Mouse (Mus musculus) kidney, postnatal 0 days (tissue): ENCODE measurements around the gene Mydgf. TPM values are rescaled to one million over a fixed set of nuclear protein-coding genes. Genes with fewer than 3 reads are reported as not detected.
A peak's percentile ranks its signal among the peaks of the same experiment; 100 is the strongest.

Experiments
- ATAC-seq: fragments of 200-750 bp; cut with Nextera tagmentation; replicated peaks from 2 replicates; pipeline ENCODE4 v1.8.0; 2017; ENCODE audit warnings: low read depth, moderate number of reproducible peaks, moderate TSS enrichment, moderate library complexity; ENCODE audit not compliant: low FRiP score
- DNase-seq: peaks from one replicate; pipeline ENCODE4 v3.0.0-alpha.2; 2016; ENCODE audit warnings: low spot score
- H3K27ac ChIP-seq: fragments of 300-500 bp; sonication (generic); 2 replicates; pipeline ENCODE4 v1.5.1; 2014; ENCODE audit warnings: mild to moderate bottlenecking
- H3K27me3 ChIP-seq: fragments of 300-500 bp; sonication (generic); 2 replicates; pipeline ENCODE4 v1.6.1; 2014; ENCODE audit warnings: low read length, mixed read lengths; ENCODE audit not compliant: insufficient read depth
- H3K36me3 ChIP-seq: fragments of 300-500 bp; sonication (generic); 2 replicates; pipeline ENCODE4 v1.6.1; 2014; ENCODE audit warnings: low read length, mixed read lengths; ENCODE audit not compliant: insufficient read depth
- H3K4me1 ChIP-seq: fragments of 300-500 bp; sonication (generic); replicated peaks from 2 replicates; pipeline ENCODE4 v1.6.1; 2014; ENCODE audit warnings: antibody characterized with exemption, low read length, mixed read lengths; ENCODE audit not compliant: insufficient read depth
- H3K4me2 ChIP-seq: fragments of 300-500 bp; sonication (generic); 2 replicates; pipeline ENCODE4 v1.6.1; 2014; ENCODE audit warnings: mild to moderate bottlenecking, low read length, moderate library complexity, mixed read lengths
- H3K4me3 ChIP-seq: fragments of 300-500 bp; sonication (generic); replicated peaks from 2 replicates; pipeline ENCODE4 v1.5.1; 2014; ENCODE audit warnings: low read depth, low read length
- H3K9ac ChIP-seq: fragments of 300-500 bp; sonication (generic); 2 replicates; pipeline ENCODE4 v1.6.1; 2014; ENCODE audit warnings: low read depth, low read length
- H3K9me3 ChIP-seq: fragments of 300-500 bp; sonication (generic); replicated peaks from 2 replicates; pipeline ENCODE4 v1.6.1; 2016; ENCODE audit warnings: low read length, inconsistent platforms, mixed read lengths
- CTCF ChIP-seq: IDR thresholded peaks from 2 replicates; pipeline ENCODE4 v1.5.1; 2016; ENCODE audit warnings: antibody characterized with exemption, low read depth, mild to moderate bottlenecking, moderate library complexity
- WGBS: fragments of 180-500 bp; shearing (Covaris S2); extraction: QIAGEN DNeasy Blood & Tissue Kit; methylation state at CpG from one replicate; pipeline ENCODE4 v1.1.7; 2014; 5-methylcytosine and 5-hydroxymethylcytosine counted together
- polyA plus RNA-seq: library from polyadenylated mRNA; unstranded; fragments of >200 nt; fragmentation: Nextera tagmentation; extraction: Ambion mirVana; gene quantifications from 2 replicates; pipeline ENCODE4 v1.2.1, GENCODE M21; 2015

The Mydgf gene
- polyA plus RNA-seq, 1 experiment from 2014 or later: 83.0 TPM

GRCm38 (mm10) chr17:56169830-56170229 is 13.9 kb downstream of the Mydgf start:
- ATAC-seq (no peak; the same call in 1 of the 2 replicates), DNase-seq (peak; percentile 38)
- no peak overlapping the region for H3K4me3 ChIP-seq
- WGBS: 67% methylated on average over 6 of the region's 6 CpGs
- H3K4me2 ChIP-seq: no peak overlapping the region
- no peaks in the 10 kb centered on the region for H3K4me1 ChIP-seq
- H3K9ac ChIP-seq: no peak overlapping the region
- no peaks in the 10 kb centered on the region for H3K9me3 ChIP-seq
- peak overlapping the region; percentile 40 for H3K27ac ChIP-seq
- no peaks in the 10 kb centered on the region for H3K36me3 ChIP-seq
- H3K27me3 ChIP-seq: no peaks in the 10 kb centered on the region
- TF ChIP-seq CTCF: no peak

- Histone ChIP-seq H3K36me3 (no peaks in the 10 kb centered on the region), H3K27me3 (no peaks in the 10 kb centered on the region), H3K4me2 (no peak overlapping the region), H3K9ac (no peak overlapping the region), H3K27ac (no peak overlapping the region), H3K4me3 (no peak overlapping the region), H3K9me3 (no peaks in the 10 kb centered on the region), H3K4me1 (peaks cover 5% of the 10 kb centered on the region)
- peak; percentile 54 for DNase-seq
- no peak for TF ChIP-seq CTCF
- WGBS: 45% methylated on average over 11 of the region's 11 CpGs
- no peak for ATAC-seq
Measured at GRCm38 (mm10) chr17:56165671-56166070, 18.0 kb downstream of the Mydgf start.

- no peak for TF ChIP-seq CTCF
- H3K4me2 ChIP-seq: no peak overlapping the region
Measured at GRCm38 (mm10) chr17:56164510-56164909, 19.2 kb downstream of the Mydgf start.

DNA sequence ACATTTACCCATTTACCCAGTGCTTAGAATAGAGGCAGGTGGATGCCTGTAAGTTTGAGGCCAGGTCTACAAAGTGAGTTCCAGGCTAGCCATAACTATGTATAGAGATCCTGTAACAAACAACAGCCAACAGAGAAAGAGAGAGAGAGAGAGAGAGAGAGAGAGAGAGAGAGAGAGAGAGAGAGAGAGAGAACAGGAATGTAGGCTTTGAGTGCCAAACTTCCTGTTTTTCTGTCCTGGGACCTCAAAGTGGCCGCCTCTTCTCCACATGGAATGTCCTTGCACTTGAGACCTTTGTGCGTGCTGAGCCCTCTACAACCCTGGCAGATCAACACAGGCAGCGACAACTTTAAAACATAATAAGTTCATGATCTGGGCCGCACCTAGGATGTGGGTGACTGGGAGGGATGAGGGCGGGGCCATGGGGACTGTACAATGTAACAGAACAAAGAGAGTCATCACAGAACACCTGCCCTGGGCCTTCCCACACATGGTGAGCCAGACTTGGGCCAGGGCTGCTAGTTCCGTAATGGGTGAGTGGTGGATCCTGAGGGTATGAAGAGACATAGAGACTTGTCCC is 20.1 kb downstream of the Mydgf start:
- Histone ChIP-seq H3K9ac (no peak overlapping the region), H3K27ac (no peak overlapping the region), H3K27me3 (no peaks in the 10 kb centered on the region), H3K4me1 (peaks cover 5% of the 10 kb centered on the region), H3K4me2 (peak overlapping the region; percentile 60), H3K36me3 (no peaks in the 10 kb centered on the region), H3K4me3 (0 out of 2 replicates have a peak overlapping the region, but pooled peaks have one; percentile 32), H3K9me3 (no peaks in the 10 kb centered on the region)
- 66% methylated on average over 6 of the region's 6 CpGs for WGBS
- ATAC-seq (no peak), DNase-seq (no peak)
- no peak for TF ChIP-seq CTCF

More at GRCm38 (mm10) chr17:56164510-56164909, 19.2 kb downstream of the Mydgf start:
- peaks cover 5% of the 10 kb centered on the region for H3K4me1 ChIP-seq
- 72% methylated on average over 3 of the region's 3 CpGs for WGBS
- DNase-seq (no peak), ATAC-seq (no peak)
- no peak overlapping the region for H3K27ac ChIP-seq
- no peaks in the 10 kb centered on the region for H3K9me3 ChIP-seq
- H3K9ac ChIP-seq: no peak overlapping the region
- no peak overlapping the region for H3K4me3 ChIP-seq
- no peaks in the 10 kb centered on the region for H3K36me3 ChIP-seq
- no peaks in the 10 kb centered on the region for H3K27me3 ChIP-seq

DNA sequence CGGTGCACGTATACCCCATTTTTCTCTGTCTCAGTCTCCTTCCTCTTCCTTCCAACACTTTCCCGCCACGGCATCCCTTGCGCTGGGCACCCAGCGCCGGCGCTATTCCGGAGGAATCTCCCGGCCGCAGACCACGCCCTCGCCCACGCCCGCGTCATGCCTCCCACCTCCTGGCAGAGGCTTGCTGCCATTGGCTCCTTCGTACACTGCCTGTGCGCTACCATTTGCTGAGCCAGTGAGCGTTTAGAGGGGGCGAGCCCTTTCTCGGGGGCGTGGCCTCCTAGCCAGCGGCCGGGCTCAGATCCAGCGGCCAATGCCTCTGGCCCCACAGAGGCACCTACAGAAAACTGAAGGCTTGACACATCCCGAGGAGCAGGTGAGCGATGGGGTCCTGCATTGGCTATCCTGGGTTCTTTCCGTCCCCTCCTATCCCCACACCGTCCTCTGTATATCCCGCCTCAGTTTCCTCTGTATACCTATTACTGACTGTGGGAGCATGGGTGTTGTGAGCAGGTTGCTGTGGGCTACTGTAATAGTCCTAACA is 21.4 kb downstream of the Mydgf start, which contains the start of gene Tnfaip8l1:
Gene Tnfaip8l1 (plus strand): TSS at position 247 of the 544 bp plus-strand sequence.
- Histone ChIP-seq H3K9me3 (no peaks in the 10 kb centered on the region), H3K4me3 (peak within 1 kb of the TSS; percentile 32), H3K36me3 (no peaks in the 10 kb centered on the region), H3K27ac (no peak within 1 kb of the TSS), H3K4me1 (peaks cover 5% of the 10 kb centered on the region), H3K27me3 (peaks cover 10% of the 10 kb centered on the region; the same call in 1 of the 2 replicates), H3K9ac (peak within 1 kb of the TSS; percentile 20; the same call in 1 of the 2 replicates), H3K4me2 (peak within 1 kb of the TSS; percentile 60)
- DNase-seq: peak; percentile 97
- 1% methylated on average over 30 of the region's 30 CpGs for WGBS
- peak; percentile 97 for ATAC-seq
- TF ChIP-seq CTCF: no peak

DNA sequence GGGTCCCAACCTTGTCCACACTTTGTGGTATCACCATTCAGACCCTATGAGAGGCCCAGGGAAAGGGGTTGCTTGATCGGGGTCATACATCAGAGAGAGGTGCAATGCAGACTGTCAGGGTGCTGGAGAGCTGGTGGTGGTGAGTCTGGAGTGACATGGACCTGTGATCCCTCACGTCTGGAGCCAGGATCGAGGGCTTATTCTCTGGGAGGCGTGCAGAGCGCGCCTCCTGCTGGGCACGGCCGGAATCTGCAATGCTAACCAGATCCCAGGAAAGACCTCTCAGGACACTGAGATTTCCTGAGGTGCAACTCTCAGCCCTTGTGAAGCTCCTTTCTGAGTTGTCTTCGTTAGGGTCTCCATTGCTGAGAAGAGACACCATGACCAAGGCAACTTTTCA is 24.0 kb downstream of the Mydgf start:
- no peak overlapping the region for H3K9ac ChIP-seq
- H3K27me3 ChIP-seq: peaks cover 10% of the 10 kb centered on the region; the same call in 1 of the 2 replicates
- H3K4me3 ChIP-seq: no peak overlapping the region
- H3K36me3 ChIP-seq: no peaks in the 10 kb centered on the region
- 5% methylated on average over 9 of the region's 9 CpGs for WGBS
- peak; percentile 79 for DNase-seq
- no peak overlapping the region for H3K27ac ChIP-seq
- peaks cover 5% of the 10 kb centered on the region for H3K4me1 ChIP-seq
- no peak overlapping the region for H3K4me2 ChIP-seq
- peak; percentile 23; the same call in 1 of the 2 replicates for ATAC-seq
- no peaks in the 10 kb centered on the region for H3K9me3 ChIP-seq
- peak; percentile 92 for TF ChIP-seq CTCF
